Mouse (Mus musculus): Measurements from ENCODE around the gene Zkscan1. TPM values are rescaled to one million over a fixed set of nuclear protein-coding genes. Genes with fewer than 3 reads are reported as not detected.

The Zkscan1 gene
- total RNA-seq, 2 experiments from 2014 or later: 49.4 to 53.5 TPM

DNA sequence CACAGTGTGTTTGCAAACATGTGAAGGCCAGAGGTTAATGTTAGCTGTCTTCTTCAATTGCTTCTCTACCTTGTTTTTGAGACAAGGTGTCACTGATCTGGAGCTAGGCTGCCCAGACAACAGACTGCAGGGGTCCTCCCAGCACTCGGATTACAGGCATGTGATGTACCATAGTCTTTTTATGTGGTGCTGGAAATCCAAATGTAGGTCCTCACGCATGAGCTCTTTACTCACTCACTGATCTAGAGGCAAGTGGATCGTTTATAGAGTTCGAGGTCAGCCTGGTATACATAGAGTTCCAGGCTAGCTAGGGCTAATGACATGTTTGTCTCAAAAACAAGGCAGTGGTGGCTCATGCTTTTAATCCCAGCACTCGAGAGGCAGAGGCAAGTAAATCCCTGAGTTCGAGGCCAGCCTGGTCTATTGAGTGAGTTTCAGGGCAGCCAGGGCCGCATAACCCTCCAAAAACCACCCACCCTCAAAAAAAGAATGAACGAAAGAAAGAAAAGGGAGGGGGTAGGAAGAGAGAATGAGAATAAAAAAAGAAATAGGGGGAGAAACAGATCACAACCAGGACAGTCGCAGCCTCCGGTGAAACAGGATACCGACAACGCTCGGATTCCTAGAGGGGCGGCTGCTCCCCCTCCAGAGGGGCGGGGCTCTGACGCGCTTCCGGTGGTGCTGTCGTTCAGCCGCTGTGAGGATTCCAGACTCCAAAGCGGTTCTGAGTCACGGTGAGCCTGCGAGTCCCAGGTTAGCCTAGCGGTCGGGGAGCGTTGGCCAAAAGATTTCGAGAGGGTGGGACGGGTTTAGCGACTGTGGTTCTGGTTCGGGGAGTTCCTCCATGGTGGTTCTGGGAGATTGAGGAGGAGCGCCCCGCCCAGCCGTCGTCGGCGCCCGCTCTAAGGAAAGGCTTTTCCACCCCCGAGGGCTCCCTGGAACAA lies 31.6 kb downstream of the Zkscan1 start, which contains the start of gene Zscan21:
TSS of gene Zscan21 (plus strand) at position 649 of the 944 bp plus-strand sequence.
- DNase-seq (ENCODE audit: low spot score in 2 of 2): peak; percentile 65 to 76

DNA sequence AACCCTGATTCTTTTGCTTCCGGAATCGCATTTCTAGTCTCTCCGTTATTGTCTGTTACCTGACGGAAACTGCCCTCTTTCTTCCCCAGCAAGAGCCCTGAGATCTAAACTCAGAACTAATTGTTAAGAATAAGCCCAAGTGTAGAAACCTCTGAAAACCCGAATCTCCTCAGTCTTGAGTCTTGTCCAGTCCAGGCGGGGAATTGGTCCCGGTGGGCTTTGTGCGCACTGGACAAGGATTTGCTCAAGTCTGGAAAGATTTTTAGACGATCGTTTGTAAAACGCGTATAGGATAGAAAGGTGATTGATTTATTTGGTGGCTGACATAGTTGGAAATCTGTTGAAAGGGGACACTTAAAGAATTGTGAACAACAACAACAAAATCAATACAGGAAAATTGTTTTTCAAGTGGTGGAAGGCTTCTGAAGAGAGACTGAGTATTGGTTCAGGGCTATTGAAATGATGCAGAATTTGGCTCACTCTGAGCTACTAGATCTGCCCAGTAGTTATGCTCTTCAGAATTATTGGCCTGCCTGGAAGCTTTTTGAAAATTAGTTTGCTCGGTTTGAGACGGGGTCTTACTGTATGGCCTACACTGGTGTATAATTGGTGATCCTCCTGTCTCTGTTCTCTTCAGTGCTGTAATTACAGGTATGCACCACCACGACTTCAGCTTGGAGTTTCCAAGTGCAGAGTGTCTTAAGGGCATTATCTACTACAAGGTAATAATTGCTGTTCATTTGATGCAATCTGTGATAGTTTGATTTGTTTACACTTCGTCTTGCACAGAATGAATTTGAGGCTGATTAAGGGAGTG lies 32.5 kb downstream of the Zkscan1 start:
- DNase-seq (ENCODE audit: low spot score in 2 of 2): no peak

DNA sequence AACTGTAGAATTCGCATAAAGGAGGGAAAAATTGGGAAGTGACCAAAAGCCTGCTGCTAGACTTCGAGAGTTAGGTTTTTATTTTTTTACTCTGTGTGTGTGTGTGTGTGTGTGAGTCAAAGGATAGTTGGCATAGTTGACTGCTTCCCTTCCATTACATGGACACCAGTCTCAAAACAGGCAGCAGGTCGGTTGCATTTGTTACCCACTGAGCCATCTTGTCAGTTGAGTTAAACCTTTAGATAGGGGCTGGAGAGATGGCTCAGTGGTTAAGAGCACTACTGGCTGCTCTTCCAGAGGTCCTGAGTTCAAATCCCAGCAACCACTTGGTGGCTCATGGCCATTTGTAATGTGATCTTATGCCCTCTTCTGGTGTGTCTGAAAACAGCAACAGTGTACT lies 33.2 kb downstream of the Zkscan1 start:
- no peak for DNase-seq (ENCODE audit: low spot score in 2 of 2)

DNA sequence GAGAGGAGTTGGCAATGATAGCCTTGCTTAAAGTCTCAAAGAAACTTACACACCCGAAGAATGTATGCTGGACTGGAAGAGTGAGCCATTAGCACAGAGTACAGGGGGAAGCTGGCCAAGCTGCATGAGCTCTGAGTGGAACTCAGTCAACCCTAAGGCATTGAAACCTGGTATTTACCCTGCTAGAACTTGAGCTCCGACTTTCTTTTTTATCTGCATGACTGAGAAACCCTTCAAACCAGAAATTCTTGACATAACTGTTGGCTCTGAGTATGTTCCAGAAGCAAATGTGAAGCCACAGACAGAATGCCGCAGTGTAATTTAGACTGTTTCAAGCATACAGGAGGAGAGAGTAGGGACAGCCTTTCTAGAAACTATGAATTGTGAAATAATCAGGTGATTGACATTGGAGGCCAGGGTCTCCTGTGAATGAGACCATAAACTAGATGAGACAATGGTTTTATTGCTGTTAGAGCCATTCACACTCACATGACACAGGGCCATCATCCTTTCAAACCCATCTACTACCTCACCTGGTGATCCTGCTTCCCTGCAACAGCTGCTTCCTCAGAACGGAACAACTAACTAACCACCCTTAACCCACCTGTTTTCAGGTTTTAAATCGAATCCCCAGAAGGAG lies 47.7 kb downstream of the Zkscan1 start:
- no peak for DNase-seq (ENCODE audit: low spot score in 2 of 2)

DNA sequence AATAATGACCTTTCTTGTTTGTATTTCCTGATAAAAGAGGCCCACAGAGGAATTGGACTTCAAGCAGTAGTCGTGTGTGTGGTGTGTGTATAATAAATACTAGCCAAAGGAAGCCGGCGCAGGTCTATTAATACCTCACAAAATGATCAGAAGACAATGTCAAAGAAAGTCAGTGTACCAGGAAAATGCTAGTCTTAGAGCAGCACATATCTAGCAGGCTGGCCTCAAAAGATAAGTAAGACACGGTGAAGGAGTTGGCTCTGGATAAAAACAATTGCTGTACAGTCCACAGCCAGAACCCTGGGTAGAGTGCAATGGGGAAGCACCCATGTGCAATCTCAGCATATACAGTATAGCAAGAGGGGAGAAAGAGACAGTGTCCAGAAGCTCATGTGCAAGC lies 52.4 kb downstream of the Zkscan1 start:
- DNase-seq (ENCODE audit: low spot score in 2 of 2): no peak

DNA sequence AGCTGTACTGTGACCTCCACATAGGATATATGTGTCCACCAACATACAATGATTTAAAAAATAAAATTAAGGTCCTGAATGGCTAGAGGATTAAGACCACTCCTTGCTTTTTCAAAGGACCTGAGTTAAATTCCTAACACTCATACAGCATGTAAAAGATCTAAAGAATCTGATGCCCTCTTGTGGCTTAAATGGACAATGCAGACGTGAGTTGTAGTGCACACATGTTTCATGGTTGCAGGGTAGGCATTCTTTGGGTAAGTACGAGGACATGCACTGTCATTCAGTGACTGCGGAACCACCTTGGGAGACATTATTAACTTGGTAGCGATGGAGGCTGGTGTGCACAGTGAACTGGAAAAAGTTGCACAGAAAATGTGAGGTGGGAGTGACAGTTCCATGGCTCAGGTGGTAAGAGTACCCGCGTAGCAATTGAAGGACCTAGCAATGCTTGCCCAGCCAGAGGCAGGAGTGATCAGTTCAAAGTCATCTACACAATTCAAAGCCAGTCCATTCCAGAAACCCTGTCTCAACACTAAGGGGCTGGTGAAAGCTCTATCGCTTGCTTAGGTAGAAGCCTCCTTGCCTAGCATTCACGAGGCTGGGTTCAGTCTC lies 53.2 kb downstream of the Zkscan1 start:
- no peak for DNase-seq (ENCODE audit: low spot score in 2 of 2)

DNA sequence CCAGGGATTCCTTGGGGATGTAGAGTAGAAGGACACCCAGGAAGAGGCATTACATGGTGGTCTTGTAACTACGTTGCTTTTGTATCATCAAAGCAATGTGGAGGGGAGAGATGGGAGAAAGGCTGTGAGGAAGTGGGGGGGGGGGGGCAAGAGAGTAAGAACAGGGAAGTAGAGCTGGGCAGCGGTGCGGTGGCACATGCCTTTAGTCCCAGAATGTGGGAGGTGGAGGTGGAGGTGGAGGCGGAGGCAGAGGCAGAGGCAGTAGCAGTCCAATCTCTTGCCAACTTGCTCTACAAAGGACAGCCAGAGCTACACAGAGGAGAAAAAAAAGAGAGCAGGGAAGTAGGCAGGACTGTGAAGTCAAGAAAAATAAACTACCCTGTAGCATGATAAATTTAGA lies 53.7 kb downstream of the Zkscan1 start:
- DNase-seq (ENCODE audit: low spot score in 2 of 2): no peak

DNA sequence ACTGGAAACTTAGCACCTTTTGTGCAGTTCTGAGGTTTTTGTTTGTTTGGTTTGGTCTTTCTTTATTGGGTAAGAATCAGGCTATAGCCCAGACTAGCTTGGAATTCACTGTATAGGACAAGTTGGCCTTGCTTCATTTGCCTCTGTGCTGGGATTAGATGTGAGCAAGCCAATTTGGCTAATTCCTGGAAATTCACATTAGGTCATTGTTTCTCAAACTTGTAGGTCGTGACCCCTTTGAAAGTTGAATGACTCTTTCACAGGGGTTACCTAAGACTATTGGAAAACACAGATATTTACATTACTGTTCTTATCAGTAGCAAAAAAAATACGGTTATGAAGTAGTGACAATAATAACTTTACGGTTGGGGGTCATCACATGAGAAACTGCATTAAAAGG lies 69.5 kb downstream of the Zkscan1 start:
- DNase-seq (ENCODE audit: low spot score in 2 of 2): no peak

DNA sequence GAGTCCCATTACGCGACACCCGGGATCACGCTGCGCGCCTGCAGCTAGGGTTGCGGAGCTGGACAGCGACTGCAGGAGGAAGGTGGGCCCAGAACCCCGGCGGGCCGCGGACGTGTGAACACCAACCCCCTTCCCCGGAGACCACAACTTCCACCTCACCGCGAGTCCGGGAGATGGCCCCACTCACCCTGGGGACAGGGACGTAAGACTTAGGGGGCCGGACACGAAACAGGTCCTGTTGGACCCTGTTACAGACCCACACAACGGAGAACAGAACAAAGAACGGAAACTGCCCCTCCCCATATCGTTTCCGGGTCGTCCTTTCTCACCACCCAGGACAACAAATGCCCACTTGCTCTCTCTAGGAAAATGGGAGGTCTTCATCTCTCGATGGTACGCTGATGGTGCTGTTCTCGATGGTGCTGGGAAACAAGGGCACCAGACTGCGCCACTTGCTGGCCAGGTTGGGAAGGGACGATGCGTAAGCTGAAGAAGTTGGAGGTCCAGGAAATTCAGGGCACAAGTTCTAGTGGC lies 70.6 kb downstream of the Zkscan1 start, which contains the start of gene Zfp113:
TSS of gene Zfp113 (minus strand) at position 302 of the 534 bp plus-strand sequence.
- peak; percentile 49 to 72 for DNase-seq (ENCODE audit: low spot score in 2 of 2)

Other genes with a start within 250 kb of the Zkscan1 start
- 1 to 10 TPM; 3.1 to 5.5 TPM for gene Pilra, start 248.8 kb upstream of the Zkscan1 start, total RNA-seq (2021)
- gene Pilrb1, start 227.0 kb upstream of the Zkscan1 start, total RNA-seq (2021): 1 to 10 TPM; 2.9 to 3.6 TPM
- 1 to 10 TPM; 2.8 to 3.4 TPM for gene Pilrb2, start 213.3 kb upstream of the Zkscan1 start, total RNA-seq (2021)
- 1 to 10 TPM in 1 of 2 experiments, under 1 TPM in 1; 0.17 to 3.0 TPM for gene Cyp3a13, start 163.5 kb upstream of the Zkscan1 start, total RNA-seq (2021)
- 1 to 10 TPM; 2.3 to 2.4 TPM for gene Gjc3, start 122.0 kb upstream of the Zkscan1 start, total RNA-seq (2021)
- 10 to 100 TPM in 1 of 2 experiments, 1 to 10 TPM in 1; 1.1 to 55.2 TPM for gene Azgp1, start 103.6 kb upstream of the Zkscan1 start, total RNA-seq (2021)
- not detected for gene Smok3a, start 63.8 kb upstream of the Zkscan1 start, total RNA-seq (2021)
- not detected for gene Smok3b, start 63.7 kb upstream of the Zkscan1 start, total RNA-seq (2021)
- gene Smok3c, start 31.9 kb upstream of the Zkscan1 start, total RNA-seq (2021): not detected
- gene Zscan21, start 31.8 kb downstream of the Zkscan1 start, total RNA-seq (2021): 10 to 100 TPM; 26.2 to 26.6 TPM
- 10 to 100 TPM; 19.5 to 21.6 TPM for gene Zfp113, start 70.7 kb downstream of the Zkscan1 start, total RNA-seq (2021)
- gene Cops6, start 76.0 kb downstream of the Zkscan1 start, total RNA-seq (2021): 100 to 1,000 TPM; 145 to 147 TPM
- gene Ap4m1, start 86.9 kb downstream of the Zkscan1 start, total RNA-seq (2021): 10 to 100 TPM; 46.0 to 47.2 TPM
- 100 to 1,000 TPM; 102 to 116 TPM for gene Mcm7, start 87.3 kb downstream of the Zkscan1 start, total RNA-seq (2021)
- gene Taf6, start 102.4 kb downstream of the Zkscan1 start, total RNA-seq (2021): 10 to 100 TPM; 35.6 to 39.2 TPM
- gene Cnpy4, start 102.4 kb downstream of the Zkscan1 start, total RNA-seq (2021): 10 to 100 TPM; 29.9 to 31.1 TPM
- gene Mblac1, start 109.2 kb downstream of the Zkscan1 start, total RNA-seq (2021): 10 to 100 TPM in 1 of 2 experiments, 1 to 10 TPM in 1; 9.9 to 10.2 TPM
- under 1 TPM; 0.70 to 0.85 TPM for gene Nxpe5, start 140.8 kb downstream of the Zkscan1 start, total RNA-seq (2021)
- gene Lamtor4, start 170.4 kb downstream of the Zkscan1 start, total RNA-seq (2021): 10 to 100 TPM; 65.5 to 69.9 TPM
- 10 to 100 TPM; 27.3 to 28.1 TPM for gene BC037034, start 178.9 kb downstream of the Zkscan1 start, total RNA-seq (2021)
- under 1 TPM; 0.54 to 0.64 TPM for gene Gal3st4, start 187.8 kb downstream of the Zkscan1 start, total RNA-seq (2021)
- gene Gm43720, start 194.9 kb downstream of the Zkscan1 start, total RNA-seq (2021): not detected
- gene Gpc2, start 194.9 kb downstream of the Zkscan1 start, total RNA-seq (2021): 1 to 10 TPM; 3.5 to 6.7 TPM
- 1 to 10 TPM in 1 of 2 experiments, under 1 TPM in 1; 0.53 to 1.5 TPM for gene Stag3, start 195.2 kb downstream of the Zkscan1 start, total RNA-seq (2021)